Mouse (Mus musculus) heart, embryonic 11.5 days (tissue): ENCODE data around the gene Nfe2l2. TPM values are rescaled to one million over a fixed set of nuclear protein-coding genes. Genes with fewer than 3 reads are reported as not detected.

Experiments used
- ATAC-seq: fragments of 200-750 bp; cut with Nextera tagmentation; replicated peaks from 2 replicates; pipeline ENCODE4 v1.8.0; 2017; ENCODE audit warnings: moderate library complexity; ENCODE audit not compliant: insufficient number of reproducible peaks, low FRiP score, low TSS enrichment
- H3K27ac ChIP-seq: fragments of 300-500 bp; sonication (generic); 2 replicates; pipeline ENCODE4 v1.5.1; 2014; ENCODE audit warnings: mild to moderate bottlenecking, low read depth, low read length
- H3K27me3 ChIP-seq: fragments of 300-500 bp; sonication (generic); 2 replicates; pipeline ENCODE4 v1.6.1; 2014; ENCODE audit warnings: mild to moderate bottlenecking, low read length, mixed read lengths; ENCODE audit not compliant: control insufficient read depth, insufficient read depth
- H3K36me3 ChIP-seq: fragments of 300-500 bp; sonication (generic); 2 replicates; pipeline ENCODE4 v1.6.1; 2014; ENCODE audit warnings: mild to moderate bottlenecking, low read length, moderate library complexity, mixed read lengths; ENCODE audit not compliant: control insufficient read depth, insufficient read depth
- H3K4me1 ChIP-seq: fragments of 300-500 bp; sonication (generic); 2 replicates; pipeline ENCODE4 v1.6.1; 2014; ENCODE audit warnings: low read length; ENCODE audit not compliant: control insufficient read depth, insufficient read depth
- H3K4me2 ChIP-seq: fragments of 300-500 bp; sonication (generic); 2 replicates; pipeline ENCODE4 v1.6.1; 2014; ENCODE audit warnings: mild to moderate bottlenecking, moderate library complexity
- H3K4me3 ChIP-seq: fragments of 300-500 bp; sonication (generic); 2 replicates; pipeline ENCODE4 v1.5.1; 2014; ENCODE audit warnings: low read depth, low read length
- H3K9ac ChIP-seq: fragments of 300-500 bp; sonication (generic); 2 replicates; pipeline ENCODE4 v1.6.1; 2014; ENCODE audit warnings: mild to moderate bottlenecking, low read depth, low read length, moderate library complexity
- H3K9me3 ChIP-seq: fragments of 300-500 bp; sonication (generic); replicated peaks from 2 replicates; pipeline ENCODE4 v1.6.1; 2016; ENCODE audit warnings: low read length; ENCODE audit not compliant: control insufficient read depth
- WGBS: fragments of 180-500 bp; shearing (Covaris S2); extraction: QIAGEN DNeasy Blood & Tissue Kit; methylation state at CpG from one replicate; pipeline ENCODE4 v1.1.7; 2014; ENCODE audit not compliant: insufficient replicate concordance; 5-methylcytosine and 5-hydroxymethylcytosine counted together
- polyA plus RNA-seq: library from polyadenylated mRNA; unstranded; fragments of >200 nt; fragmentation: Nextera tagmentation; extraction: Ambion mirVana; gene quantifications from 2 replicates; pipeline ENCODE4 v1.2.1, GENCODE M21; 2014

The Nfe2l2 gene
- 46.7 and 48.7 TPM in 2 replicates for polyA plus RNA-seq

GRCm38 (mm10) chr2:75704234-75705161 lies at the start of gene Nfe2l2:
Gene Nfe2l2, minus strand, starts transcription at chr2:75704641.
- H3K4me3 ChIP-seq, result peak within 1 kb of the TSS; percentile 63
- no peaks in the 10 kb centered on the region for H3K27me3 ChIP-seq
- H3K9me3 ChIP-seq, result 0 out of 2 replicates have a peak, but pooled peaks cover 3% of the 10 kb centered on the region
- peak; percentile 92 for ATAC-seq
- peaks cover 38% of the 10 kb centered on the region for H3K4me1 ChIP-seq
- H3K4me2 ChIP-seq, result peak within 1 kb of the TSS; percentile 85
- H3K27ac ChIP-seq, result peak within 1 kb of the TSS; percentile 94
- H3K36me3 ChIP-seq, result no peaks in the 10 kb centered on the region
- WGBS, result under 1% methylated on average over 57 of the region's 58 CpGs
- peak within 1 kb of the TSS; percentile 93 for H3K9ac ChIP-seq

GRCm38 (mm10) chr2:75752306-75753175 lies 48.1 kb upstream of the Nfe2l2 start:
- no peak overlapping the region for H3K4me3 ChIP-seq
- H3K36me3 ChIP-seq, result no peaks in the 10 kb centered on the region
- 83% methylated on average over 22 of the region's 22 CpGs for WGBS
- H3K27ac ChIP-seq, result no peak overlapping the region
- H3K4me1 ChIP-seq, result no peaks in the 10 kb centered on the region
- no peaks in the 10 kb centered on the region for H3K9me3 ChIP-seq
- no peak overlapping the region for H3K4me2 ChIP-seq
- no peak overlapping the region for H3K9ac ChIP-seq
- no peaks in the 10 kb centered on the region for H3K27me3 ChIP-seq
- ATAC-seq, result no peak

- H3K27me3 ChIP-seq, result no peaks in the 10 kb centered on the region
- WGBS, result 45% methylated on average over 6 of the region's 6 CpGs
- no peak overlapping the region for H3K4me3 ChIP-seq
- H3K9me3 ChIP-seq, result no peaks in the 10 kb centered on the region
- H3K27ac ChIP-seq, result no peak overlapping the region
- H3K9ac ChIP-seq, result no peak overlapping the region
- no peak for ATAC-seq
- H3K4me2 ChIP-seq, result no peak overlapping the region
- no peaks in the 10 kb centered on the region for H3K36me3 ChIP-seq
- no peaks in the 10 kb centered on the region for H3K4me1 ChIP-seq
Observed at GRCm38 (mm10) chr2:75751896-75752295, 47.5 kb upstream of the Nfe2l2 start.

GRCm38 (mm10) chr2:75750869-75751268 lies 46.4 kb upstream of the Nfe2l2 start:
- Histone ChIP-seq H3K4me1 (no peaks in the 10 kb centered on the region), H3K9me3 (no peaks in the 10 kb centered on the region), H3K27me3 (no peaks in the 10 kb centered on the region), H3K4me3 (no peak overlapping the region), H3K36me3 (no peaks in the 10 kb centered on the region), H3K27ac (no peak overlapping the region), H3K9ac (no peak overlapping the region), H3K4me2 (no peak overlapping the region)
- WGBS, result 85% methylated on average over 10 of the region's 10 CpGs
- no peak for ATAC-seq

- Histone ChIP-seq H3K36me3 (no peaks in the 10 kb centered on the region), H3K27ac (no peak overlapping the region), H3K4me3 (no peak overlapping the region), H3K9ac (no peak overlapping the region), H3K4me2 (no peak overlapping the region), H3K27me3 (no peaks in the 10 kb centered on the region), H3K4me1 (no peaks in the 10 kb centered on the region), H3K9me3 (no peaks in the 10 kb centered on the region)
- WGBS, result 86% methylated on average over 2 of the region's 2 CpGs
- no peak for ATAC-seq
Observed at GRCm38 (mm10) chr2:75750043-75750718, 45.7 kb upstream of the Nfe2l2 start.

GRCm38 (mm10) chr2:75748841-75749240 lies 44.4 kb upstream of the Nfe2l2 start:
- H3K4me3 ChIP-seq, result no peak overlapping the region
- no peaks in the 10 kb centered on the region for H3K4me1 ChIP-seq
- no peak overlapping the region for H3K4me2 ChIP-seq
- H3K36me3 ChIP-seq, result no peaks in the 10 kb centered on the region
- no peaks in the 10 kb centered on the region for H3K27me3 ChIP-seq
- H3K9ac ChIP-seq, result no peak overlapping the region
- no peak overlapping the region for H3K27ac ChIP-seq
- no peak for ATAC-seq
- H3K9me3 ChIP-seq, result no peaks in the 10 kb centered on the region
- WGBS, result 87% methylated on average over 6 of the region's 6 CpGs

- H3K27me3 ChIP-seq, result no peaks in the 10 kb centered on the region
Observed at GRCm38 (mm10) chr2:75737006-75737503, 32.6 kb upstream of the Nfe2l2 start.

More at GRCm38 (mm10) chr2:75737006-75737503, 32.6 kb upstream of the Nfe2l2 start:
- ATAC-seq, result no peak
- H3K9ac ChIP-seq, result no peak overlapping the region
- no peak overlapping the region for H3K4me3 ChIP-seq
- no peaks in the 10 kb centered on the region for H3K9me3 ChIP-seq
- no peaks in the 10 kb centered on the region for H3K4me1 ChIP-seq
- no peak overlapping the region for H3K27ac ChIP-seq
- H3K4me2 ChIP-seq, result no peak overlapping the region
- no peaks in the 10 kb centered on the region for H3K36me3 ChIP-seq
- 49% methylated on average over 2 of the region's 2 CpGs for WGBS
